Mouse (Mus musculus) liver (tissue): Measurements from ENCODE around the gene Arhgap32.
A peak's percentile ranks its signal among the peaks of the same experiment; 100 is the strongest.

Experiments used
- DNase-seq: peaks from one replicate; pipeline ENCODE4 v3.0.0-alpha.2; 2020; ENCODE audit warnings: mixed read lengths

Gene Arhgap32

DNA sequence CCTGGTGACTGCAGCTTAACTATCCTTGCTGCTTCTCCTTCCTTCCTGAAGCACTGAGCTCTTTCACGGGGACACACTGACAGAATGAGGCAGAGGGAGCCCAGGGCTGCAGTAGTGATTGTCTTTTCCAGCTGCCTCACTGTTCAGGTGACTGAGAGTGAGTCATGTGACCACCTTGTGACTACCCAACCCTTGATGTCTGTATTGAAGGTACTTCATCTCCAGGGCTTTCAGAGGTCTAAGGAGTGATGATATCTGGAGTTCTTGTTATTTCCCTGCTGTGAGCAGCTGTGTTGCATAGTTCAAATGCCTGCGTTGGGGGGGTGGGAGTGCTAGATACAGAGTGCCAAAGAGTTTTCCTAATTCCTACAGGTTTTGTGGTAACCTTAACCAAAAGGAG lies 141.9 kb downstream of the Arhgap32 start:
- no peak for DNase-seq

DNA sequence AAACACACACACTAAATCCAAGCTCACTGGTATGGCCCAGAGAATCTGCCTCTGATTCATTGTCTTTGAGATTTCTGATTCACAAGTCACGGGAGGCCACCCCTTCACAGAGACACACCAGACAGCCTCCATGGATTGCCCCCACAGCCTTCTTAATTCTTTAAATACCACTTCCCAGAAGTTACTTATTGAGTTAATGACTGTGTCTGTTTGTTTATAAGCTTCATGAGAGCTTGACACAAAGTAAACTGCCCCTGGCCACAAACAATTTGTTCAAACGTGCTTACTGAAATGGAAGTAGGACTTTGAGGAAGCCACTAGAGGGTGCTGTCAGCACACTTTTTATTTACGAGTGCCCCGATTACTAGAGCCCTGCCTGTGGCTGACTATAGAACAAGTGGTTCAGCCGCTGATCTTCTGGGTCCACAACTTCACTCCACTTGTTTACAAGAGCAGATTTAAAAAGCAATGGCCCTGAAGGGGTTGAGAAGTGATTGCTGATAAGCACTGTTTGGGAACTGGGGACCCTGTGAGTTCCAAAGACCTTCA lies 156.0 kb downstream of the Arhgap32 start:
- peak; percentile 59 for DNase-seq

DNA sequence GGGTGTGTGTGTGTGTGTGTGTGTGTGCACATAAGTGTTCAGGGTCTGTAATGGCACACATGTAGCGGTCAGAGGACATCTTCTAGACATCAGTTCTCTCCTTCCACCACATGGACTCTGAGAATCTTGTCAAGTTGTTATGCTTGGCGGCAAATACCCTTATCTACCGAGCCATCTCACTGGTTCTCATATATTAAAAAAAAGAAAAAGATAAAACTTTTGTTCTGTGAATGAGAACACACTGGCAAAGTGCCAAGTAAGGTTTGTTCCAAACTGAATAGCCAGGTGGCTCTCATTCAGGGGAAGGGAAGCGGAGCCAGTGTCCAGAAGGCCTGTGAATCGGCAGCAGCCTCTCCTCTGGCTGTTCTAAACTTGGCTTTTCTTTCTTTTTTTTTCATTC lies 162.1 kb downstream of the Arhgap32 start:
- DNase-seq, result no peak

DNA sequence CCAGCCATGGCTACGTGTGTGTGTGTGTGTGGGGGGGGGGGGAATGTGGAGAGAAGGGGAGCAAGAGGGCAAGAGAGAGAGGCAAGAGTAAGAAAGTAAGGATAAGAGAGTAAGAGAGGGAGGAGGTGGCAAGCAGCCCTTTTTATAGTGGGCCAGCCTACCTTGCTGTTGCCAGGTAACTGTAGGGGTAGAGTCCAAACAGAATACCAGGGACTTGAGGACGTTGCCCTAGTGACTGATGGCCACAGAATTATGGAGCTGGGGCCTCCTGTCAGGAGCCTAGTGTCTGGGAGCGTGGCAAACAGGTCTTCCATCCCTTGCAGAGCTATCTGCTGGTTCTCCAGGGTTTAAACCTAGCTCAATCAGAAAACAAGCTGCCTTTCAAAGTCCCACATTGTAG lies 163.9 kb downstream of the Arhgap32 start:
- no peak for DNase-seq

DNA sequence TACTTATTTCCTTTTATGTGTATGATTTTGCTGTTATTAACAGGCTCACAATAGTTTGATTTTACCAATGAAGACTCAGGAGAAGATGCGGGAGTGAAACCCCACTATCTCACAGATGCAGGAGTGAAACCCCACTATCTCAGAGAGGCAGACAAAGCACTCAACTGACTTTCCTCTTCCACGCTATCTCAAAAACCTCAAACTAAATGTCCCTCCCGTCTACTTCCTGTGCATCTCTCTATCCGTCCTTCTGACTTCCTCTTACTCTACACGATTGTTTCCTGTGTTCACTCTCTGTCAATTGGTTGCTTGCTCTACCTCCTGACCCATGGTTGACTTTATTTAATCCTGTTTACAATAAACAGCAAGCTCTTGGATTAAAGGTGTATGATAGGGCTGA lies 164.5 kb downstream of the Arhgap32 start:
- DNase-seq, result peak; percentile 21

- DNase-seq, result no peak
Measured at GRCm38 (mm10) chr9:32283591-32283990, 167.7 kb downstream of the Arhgap32 start.

DNA sequence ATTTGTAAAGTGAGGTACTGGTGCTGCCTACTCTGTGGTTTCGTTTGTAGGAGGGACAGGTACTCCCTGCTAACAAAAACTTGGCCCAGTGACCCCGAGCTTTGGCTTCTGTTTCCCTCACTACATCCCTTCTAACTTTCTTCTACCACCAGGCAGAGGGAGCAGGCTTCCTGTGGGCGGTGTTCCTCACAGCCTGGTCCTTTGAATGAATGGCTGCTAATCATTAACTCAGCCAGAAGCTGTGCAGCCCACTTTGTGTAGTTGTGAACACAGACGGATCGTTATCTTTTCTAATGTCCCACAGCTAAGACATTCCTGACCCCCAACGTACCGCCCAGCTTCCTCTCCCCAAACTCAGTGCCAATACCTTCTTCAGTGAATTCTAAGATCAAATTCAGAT lies 175.7 kb downstream of the Arhgap32 start:
- DNase-seq, result no peak

- no peak for DNase-seq
Measured at GRCm38 (mm10) chr9:32292686-32293085, 176.8 kb downstream of the Arhgap32 start.

DNA sequence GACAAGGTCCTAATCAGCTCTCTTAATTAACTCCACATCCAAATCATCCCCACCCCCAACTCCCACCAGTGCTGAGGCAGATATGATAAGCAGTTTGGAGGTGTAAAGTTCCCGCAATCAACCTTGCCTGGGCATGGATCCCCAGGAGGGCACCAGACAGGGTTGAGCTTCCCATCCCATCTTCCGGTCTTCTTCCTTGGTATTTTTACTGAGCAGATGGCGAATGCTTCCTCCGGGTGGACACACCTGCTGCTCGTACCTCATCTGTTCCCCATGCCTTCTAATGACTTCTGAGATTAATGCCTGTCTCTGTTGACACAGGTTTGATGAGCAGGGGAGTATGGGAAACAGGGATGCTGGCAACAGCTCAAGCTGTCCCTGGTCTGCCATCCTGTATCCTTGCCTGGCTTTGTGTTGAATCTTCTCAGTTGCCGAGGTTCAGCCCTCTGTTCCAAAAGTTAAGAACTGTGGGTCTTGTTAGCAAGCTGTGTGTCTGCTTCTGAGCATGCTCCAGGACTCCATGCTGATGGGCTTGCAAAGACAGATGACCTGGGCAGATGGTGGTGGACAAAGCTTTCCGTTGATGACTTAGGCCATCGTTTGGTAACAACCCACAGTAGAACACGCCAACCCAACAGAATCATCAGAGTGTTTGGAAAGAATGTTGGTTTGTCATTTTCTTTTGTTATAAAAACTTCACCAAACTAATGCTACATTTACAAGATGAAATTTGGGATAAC lies 179.3 kb downstream of the Arhgap32 start:
- DNase-seq, result no peak

DNA sequence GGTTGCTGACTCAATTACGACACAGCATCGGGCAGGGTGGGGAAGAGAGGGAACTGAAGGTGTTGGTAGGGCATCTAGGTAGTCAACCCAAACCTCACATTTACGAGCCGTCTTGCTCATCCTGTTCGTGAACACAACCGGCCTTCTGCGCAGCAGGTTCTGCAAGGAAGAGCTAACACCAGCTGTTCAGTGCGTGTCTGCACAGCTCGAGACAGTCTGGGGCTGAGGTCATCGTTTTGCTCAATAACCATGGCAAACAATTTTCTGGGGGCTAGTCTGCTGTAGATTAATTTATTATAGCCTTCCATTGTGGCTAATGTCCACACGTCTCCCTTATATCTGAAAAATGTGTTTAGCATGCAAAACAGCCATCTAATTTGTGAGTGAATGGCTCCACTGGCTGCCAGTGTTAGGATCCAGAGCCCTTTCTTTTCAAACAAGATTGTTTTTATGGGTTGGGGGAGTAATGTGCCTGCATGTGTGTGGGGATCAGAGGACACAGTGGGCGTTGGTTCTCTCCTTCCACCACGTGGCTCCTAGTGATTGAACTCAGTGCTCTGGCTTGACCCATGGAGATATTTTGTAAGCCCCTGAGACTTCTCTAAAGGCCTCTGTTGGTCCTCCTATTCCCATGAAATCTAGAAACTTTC lies 186.7 kb downstream of the Arhgap32 start:
- DNase-seq, result no peak

- peak; percentile 5 for DNase-seq
Measured at GRCm38 (mm10) chr9:32311786-32312185, 195.8 kb downstream of the Arhgap32 start.

DNA sequence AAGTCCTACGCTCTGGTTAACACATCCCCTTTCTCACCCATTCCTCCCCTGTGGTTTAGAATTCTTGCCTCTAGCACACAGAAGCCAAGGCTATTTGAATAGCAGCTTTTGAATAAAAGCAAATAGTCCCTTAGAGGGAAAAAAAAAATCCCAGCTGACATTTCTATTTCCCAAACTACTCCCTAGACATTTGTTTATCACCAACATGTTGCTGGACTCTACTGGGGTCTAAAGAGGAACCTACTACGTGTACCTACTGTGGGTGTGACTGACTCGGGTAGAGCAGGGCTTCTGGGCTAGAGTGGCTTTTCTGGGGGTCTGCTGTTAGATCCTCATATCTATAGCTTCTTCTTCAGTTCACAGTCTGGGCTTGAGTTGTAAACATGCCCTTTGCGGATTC lies 196.3 kb downstream of the Arhgap32 start:
- no peak for DNase-seq

GRCm38 (mm10) chr9:32314071-32314470 lies 198.1 kb downstream of the Arhgap32 start:
- no peak for DNase-seq

DNA sequence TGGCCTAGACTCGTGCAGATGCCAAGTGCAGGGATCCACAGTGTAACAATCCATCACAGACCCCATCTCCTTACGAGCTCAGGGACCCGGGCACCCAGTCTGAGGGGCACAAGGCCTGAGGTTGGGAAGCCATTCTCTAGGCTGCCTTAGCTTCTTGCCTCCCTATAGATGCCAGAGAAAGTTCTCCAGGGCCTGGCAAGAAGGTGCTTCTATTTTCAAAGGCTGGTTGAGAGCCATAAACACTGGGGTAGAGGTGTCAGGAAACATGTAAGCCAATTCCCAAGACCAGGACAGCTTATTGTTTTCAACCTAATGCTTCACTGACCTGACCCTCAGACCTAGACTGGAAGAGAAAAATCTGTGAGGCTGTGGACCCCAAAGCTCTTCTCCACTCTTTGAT lies 200.1 kb downstream of the Arhgap32 start:
- DNase-seq, result no peak
